Mouse (Mus musculus) frontal cortex, postnatal 10 days (tissue): ENCODE results near the gene Rprd1b.

Experiments used
- DNase-seq, 2 experiments: peaks; one replicate each; pipeline ENCODE4 v3.0.0; 2022; ENCODE audit warnings: low spot score in 2 of 2, mixed read lengths in 1 of 2

Rprd1b gene

GRCm38 (mm10) chr2:158146971-158147370 lies 118.7 kb downstream of the Rprd1b start:
- no peak for DNase-seq

GRCm38 (mm10) chr2:158151077-158151476 lies 122.8 kb downstream of the Rprd1b start:
- DNase-seq: no peak

GRCm38 (mm10) chr2:158152685-158153309 lies 124.5 kb downstream of the Rprd1b start:
- no peak for DNase-seq

- no peak for DNase-seq
Observed at GRCm38 (mm10) chr2:158153728-158154343, 125.5 kb downstream of the Rprd1b start.

GRCm38 (mm10) chr2:158154641-158155040 lies 126.3 kb downstream of the Rprd1b start:
- no peak for DNase-seq

GRCm38 (mm10) chr2:158155101-158155500 lies 126.8 kb downstream of the Rprd1b start:
- DNase-seq: no peak

GRCm38 (mm10) chr2:158155615-158156014 lies 127.3 kb downstream of the Rprd1b start:
- DNase-seq: no peak

- DNase-seq: no peak
Observed at GRCm38 (mm10) chr2:158156487-158156886, 128.2 kb downstream of the Rprd1b start.

GRCm38 (mm10) chr2:158157654-158158053 lies 129.4 kb downstream of the Rprd1b start:
- DNase-seq: no peak

GRCm38 (mm10) chr2:158159376-158160235 lies 131.3 kb downstream of the Rprd1b start:
- DNase-seq: no peak

- DNase-seq: no peak
Observed at GRCm38 (mm10) chr2:158161761-158162160, 133.5 kb downstream of the Rprd1b start.

- DNase-seq: no peak
Observed at GRCm38 (mm10) chr2:158163034-158163433, 134.7 kb downstream of the Rprd1b start.

GRCm38 (mm10) chr2:158165776-158166175 lies 137.5 kb downstream of the Rprd1b start:
- DNase-seq: no peak

GRCm38 (mm10) chr2:158166628-158167027 lies 138.3 kb downstream of the Rprd1b start:
- no peak for DNase-seq

- DNase-seq: no peak
Observed at GRCm38 (mm10) chr2:158167496-158168205, 139.4 kb downstream of the Rprd1b start.

- DNase-seq: no peak
Observed at GRCm38 (mm10) chr2:158168741-158169211, 140.5 kb downstream of the Rprd1b start.

GRCm38 (mm10) chr2:158169351-158169750 lies 141.1 kb downstream of the Rprd1b start:
- no peak for DNase-seq

- DNase-seq: no peak
Observed at GRCm38 (mm10) chr2:158169771-158170170, 141.5 kb downstream of the Rprd1b start.

- DNase-seq: no peak
Observed at GRCm38 (mm10) chr2:158170394-158170793, 142.1 kb downstream of the Rprd1b start.

- DNase-seq: no peak
Observed at GRCm38 (mm10) chr2:158174438-158174837, 146.1 kb downstream of the Rprd1b start.

GRCm38 (mm10) chr2:158174958-158175357 lies 146.7 kb downstream of the Rprd1b start:
- no peak for DNase-seq

- DNase-seq: no peak
Observed at GRCm38 (mm10) chr2:158175433-158175832, 147.1 kb downstream of the Rprd1b start.
